Mouse (Mus musculus): Measurements from ENCODE around the gene Zfp972. TPM values are rescaled to one million over a fixed set of nuclear protein-coding genes. Genes with fewer than 3 reads are reported as not detected.

The Zfp972 gene
- polyA plus RNA-seq, 1 experiment from 2014 or later = 0.52 TPM

Other genes with a start within 250 kb of the Zfp972 start
- 10.6 and 14.2 TPM in 2 replicates for gene Gm14322, start 166.3 kb downstream of the Zfp972 start, polyA plus RNA-seq (2014; fragmentation: Nextera tagmentation; extraction: Ambion mirVana)
- 41.0 and 50.2 TPM in 2 replicates for gene Gm14325, start 85.3 kb downstream of the Zfp972 start, polyA plus RNA-seq (2014; fragmentation: Nextera tagmentation; extraction: Ambion mirVana)
- gene Gm14327, start 28.5 kb downstream of the Zfp972 start, polyA plus RNA-seq (2014; fragmentation: Nextera tagmentation; extraction: Ambion mirVana) = 1.7 and 3.2 TPM in 2 replicates
- gene Gm14326, start 31.7 kb upstream of the Zfp972 start, polyA plus RNA-seq (2014; fragmentation: Nextera tagmentation; extraction: Ambion mirVana) = 16.2 and 20.0 TPM in 2 replicates
- gene Zfp971, start 97.7 kb upstream of the Zfp972 start, polyA plus RNA-seq (2014; fragmentation: Nextera tagmentation; extraction: Ambion mirVana) = 13.2 and 16.4 TPM in 2 replicates
- 15.3 and 19.7 TPM in 2 replicates for gene Zfp931, start 152.9 kb upstream of the Zfp972 start, polyA plus RNA-seq (2014; fragmentation: Nextera tagmentation; extraction: Ambion mirVana)
- gene Phactr3, start 193.4 kb upstream of the Zfp972 start, polyA plus RNA-seq (2014; fragmentation: Nextera tagmentation; extraction: Ambion mirVana) = 11.3 and 13.5 TPM in 2 replicates